Comparison of ENCODE assay signal across 8 mouse cellular contexts in the genomic region with DNA sequence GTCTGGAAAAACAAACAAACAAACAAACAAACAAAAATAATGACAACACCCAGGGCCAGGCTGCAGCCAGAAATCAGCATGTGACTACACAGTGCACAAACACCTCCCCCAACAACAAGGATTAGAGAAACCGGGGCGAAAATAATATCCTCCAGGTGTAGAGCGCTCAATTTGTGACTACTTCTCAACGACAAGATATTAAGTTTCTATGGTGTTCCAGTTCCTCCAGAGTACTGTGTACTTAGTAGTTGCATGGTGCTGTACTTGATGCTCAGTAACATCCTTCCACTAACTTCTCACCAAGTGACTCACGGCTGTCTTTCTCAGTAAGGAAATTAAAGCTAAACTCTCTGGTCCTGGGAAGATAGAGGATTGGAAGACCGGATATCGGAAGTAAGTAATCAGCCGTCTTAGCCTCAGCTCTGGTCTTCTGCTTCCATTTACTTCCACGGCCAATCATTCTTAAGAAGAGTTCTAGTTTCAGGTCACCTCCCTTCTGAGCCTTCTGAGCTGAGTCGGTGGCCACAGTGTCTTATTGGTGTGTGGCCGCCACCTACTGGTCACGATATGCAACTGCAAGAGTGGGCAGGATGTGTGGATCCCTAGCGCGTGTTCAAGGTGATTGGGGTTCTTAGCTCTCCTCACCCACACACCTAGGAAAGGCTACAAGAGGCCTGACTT. TPM values are rescaled to one million over a fixed set of nuclear protein-coding genes. Genes with fewer than 3 reads are reported as not detected.
DNase-seq lines count a peak whose midpoint lies in the region; ATAC-seq and TF ChIP-seq lines count a peak whose summit lies in the region.

No protein-coding gene starts in this region.

- H3K27ac ChIP-seq in bone marrow macrophage, adult 2 months (ENCODE audit: insufficient read depth, low read depth, low read length) = no peak overlapping the region
- no peak overlapping the region for H3K27ac ChIP-seq in embryonic fibroblast, embryonic 13.5 days (ENCODE audit: insufficient read depth, low read length)
- no peak overlapping the region for H3K27ac ChIP-seq in heart, embryonic 10.5 days
- H3K27ac ChIP-seq in kidney, embryonic 14.5 days (ENCODE audit: low read depth, low read length) = no peak overlapping the region
- H3K27ac ChIP-seq in limb, embryonic 15.5 days = no peak overlapping the region

- peak; percentile 90 for ATAC-seq in kidney, embryonic 14.5 days (ENCODE audit: low FRiP score, low TSS enrichment)
- 0 out of 2 replicates have a peak, but pooled peaks have one; percentile 63 for ATAC-seq in limb, embryonic 15.5 days (ENCODE audit: insufficient number of reproducible peaks, low FRiP score, low TSS enrichment, low read depth)

- no peak overlapping the region for H3K9ac ChIP-seq in kidney, embryonic 14.5 days (ENCODE audit: low read depth, low read length)
- no peak overlapping the region for H3K9ac ChIP-seq in limb, embryonic 15.5 days

- 33% methylated on average over 14 of the region's 14 CpGs for WGBS in heart, embryonic 10.5 days
- WGBS in kidney, embryonic 14.5 days = 33% methylated on average over 14 of the region's 14 CpGs
- WGBS in limb, embryonic 15.5 days = 29% methylated on average over 14 of the region's 14 CpGs

- H3K36me3 ChIP-seq in heart, embryonic 10.5 days = no peaks in the 10 kb centered on the region
- no peaks in the 10 kb centered on the region for H3K36me3 ChIP-seq in kidney, embryonic 14.5 days (ENCODE audit: control insufficient read depth, insufficient read depth, low read length)
- H3K36me3 ChIP-seq in limb, embryonic 15.5 days = no peaks in the 10 kb centered on the region

- H3K9me3 ChIP-seq in heart, embryonic 10.5 days = no peaks in the 10 kb centered on the region
- no peaks in the 10 kb centered on the region for H3K9me3 ChIP-seq in kidney, embryonic 14.5 days (ENCODE audit: control insufficient read depth, low read length)
- no peaks in the 10 kb centered on the region for H3K9me3 ChIP-seq in limb, embryonic 15.5 days

- no peak overlapping the region for H3K4me2 ChIP-seq in kidney, embryonic 14.5 days (replicated peaks; ENCODE audit: low read depth, low read length)
- H3K4me2 ChIP-seq in limb, embryonic 15.5 days = no peak overlapping the region

- no peak for TF ChIP-seq POLR2A in bone marrow macrophage, adult 2 months (IDR thresholded peaks at IDR 0.05; ENCODE audit: borderline replicate concordance, low read depth, low read length)
- no peak for TF ChIP-seq POLR2A in embryonic fibroblast, embryonic 13.5 days (IDR thresholded peaks at IDR 0.05; ENCODE audit: low read depth, low read length)

- peaks cover 20% of the 10 kb centered on the region; the same call in 1 of the 2 replicates for H3K27me3 ChIP-seq in heart, embryonic 10.5 days (ENCODE audit: insufficient read depth, poor library complexity, severe bottlenecking)
- no peaks in the 10 kb centered on the region for H3K27me3 ChIP-seq in kidney, embryonic 14.5 days (ENCODE audit: control insufficient read depth, insufficient read depth, low read length)
- 0 out of 2 replicates have a peak, but pooled peaks cover 14% of the 10 kb centered on the region for H3K27me3 ChIP-seq in limb, embryonic 15.5 days

- 0 out of 2 replicates have a peak, but pooled peaks cover 5% of the 10 kb centered on the region for H3K4me1 ChIP-seq in bone marrow macrophage, adult 2 months (ENCODE audit: control insufficient read depth, insufficient read depth, low read length)
- H3K4me1 ChIP-seq in embryonic fibroblast, embryonic 13.5 days (ENCODE audit: control insufficient read depth, insufficient read depth, low read length) = peaks cover 4% of the 10 kb centered on the region; the same call in 1 of the 2 replicates
- no peaks in the 10 kb centered on the region for H3K4me1 ChIP-seq in heart, embryonic 10.5 days
- no peaks in the 10 kb centered on the region for H3K4me1 ChIP-seq in kidney, embryonic 14.5 days (ENCODE audit: control insufficient read depth, insufficient read depth, low read length)
- H3K4me1 ChIP-seq in limb, embryonic 15.5 days = no peaks in the 10 kb centered on the region

- H3K4me3 ChIP-seq in bone marrow macrophage, adult 2 months (ENCODE audit: insufficient read depth, low read length) = no peak overlapping the region
- no peak overlapping the region for H3K4me3 ChIP-seq in embryonic fibroblast, embryonic 13.5 days (ENCODE audit: insufficient read depth, low read length)
- H3K4me3 ChIP-seq in heart, embryonic 10.5 days = no peak overlapping the region
- H3K4me3 ChIP-seq in kidney, embryonic 14.5 days (ENCODE audit: low read length) = no peak overlapping the region
- no peak overlapping the region for H3K4me3 ChIP-seq in limb, embryonic 15.5 days

- TF ChIP-seq CTCF in bone marrow macrophage, adult 2 months (IDR thresholded peaks at IDR 0.05; ENCODE audit: low read depth, low read length) = peak; percentile 77
- TF ChIP-seq CTCF in embryonic fibroblast, embryonic 13.5 days (IDR thresholded peaks at IDR 0.05; ENCODE audit: borderline replicate concordance, insufficient read depth, low read length) = peak; percentile 97

- DNase-seq in B cell, adult 2 months = peak; percentile 80 to 82
- DNase-seq in heart, embryonic 10.5 days (ENCODE audit: low spot score) = peak; percentile 80
- DNase-seq in monocyte, adult 2 months (ENCODE audit: low read depth in 1 of 2, low spot score in 2 of 2) = peak; percentile 30 to 46
- peak; percentile 60 to 78 for DNase-seq in spleen, postnatal 14 days (ENCODE audit: low spot score in 2 of 2)

RNA-seq across cellular contexts. Expression of a gene that starts 19.9 kb away (rescaled TPM):
- not detected in 2 replicates for polyA plus RNA-seq in bone marrow macrophage, adult 2 months (2012; ENCODE audit: insufficient read depth, insufficient read length, missing spikeins)
- not detected in 2 replicates for polyA plus RNA-seq in embryonic fibroblast, embryonic 13.5 days (2011; ENCODE audit: insufficient read length, low read depth, missing spikeins)
- polyA plus RNA-seq in heart, embryonic 10.5 days (2016; fragmentation: Nextera tagmentation; extraction: Ambion mirVana) = 0.15 and 0.70 TPM in 2 replicates
- polyA plus RNA-seq in kidney, embryonic 14.5 days (2014; fragmentation: Nextera tagmentation; extraction: Ambion mirVana) = 7.3 and 12.2 TPM in 2 replicates
- polyA plus RNA-seq in limb, embryonic 15.5 days (2015; fragmentation: Nextera tagmentation; extraction: Ambion mirVana) = 1.4 and 2.3 TPM in 2 replicates
